Mouse (Mus musculus) G1E (cell line): Measurements from ENCODE around the gene Nck1.

ENCODE experiments used
- CTCF ChIP-seq: IDR thresholded peaks from 2 replicates; pipeline ENCODE4 v1.5.1; 2012; ENCODE audit warnings: low read depth, low read length, inconsistent platforms, mixed read lengths
- GATA1 ChIP-seq: IDR thresholded peaks from 2 replicates; pipeline ENCODE4 v1.6.1; 2012; ENCODE audit warnings: borderline replicate concordance, low read length, inconsistent platforms, mixed read lengths
- TAL1 ChIP-seq: conservative IDR thresholded peaks from 2 replicates; pipeline ENCODE4 v1.6.1; 2012; ENCODE audit warnings: low read depth, low read length, inconsistent platforms, mixed read lengths

- TF ChIP-seq TAL1, result no peak
- TF ChIP-seq GATA1, result no peak
- no peak for TF ChIP-seq CTCF
Observed at GRCm38 (mm10) chr9:100573300-100573699, 27.4 kb upstream of the Nck1 start.
